Mouse (Mus musculus) neural tube, embryonic 13.5 days (tissue): ENCODE measurements around the gene A3galt2. TPM values are rescaled to one million over a fixed set of nuclear protein-coding genes. Genes with fewer than 3 reads are reported as not detected.

Experiments
- ATAC-seq: fragments of 200-750 bp; cut with Nextera tagmentation; 2 replicates; pipeline ENCODE4 v1.8.0; 2017; ENCODE audit warnings: low read depth, mild to moderate bottlenecking, moderate TSS enrichment, moderate library complexity
- H3K27ac ChIP-seq: fragments of 300-500 bp; sonication (generic); replicated peaks from 2 replicates; pipeline ENCODE4 v1.5.1; 2015; ENCODE audit warnings: moderate library complexity, mild to moderate bottlenecking, inconsistent platforms
- H3K27me3 ChIP-seq: fragments of 300-500 bp; sonication (generic); 2 replicates; pipeline ENCODE4 v1.6.1; 2015; ENCODE audit warnings: mild to moderate bottlenecking, inconsistent platforms
- H3K36me3 ChIP-seq: fragments of 300-500 bp; sonication (generic); 2 replicates; pipeline ENCODE4 v1.6.1; 2015; ENCODE audit warnings: mild to moderate bottlenecking, inconsistent platforms
- H3K4me1 ChIP-seq: fragments of 300-500 bp; sonication (generic); replicated peaks from 2 replicates; pipeline ENCODE4 v1.6.1; 2015; ENCODE audit warnings: inconsistent platforms
- H3K4me2 ChIP-seq: fragments of 300-500 bp; sonication (generic); 2 replicates; pipeline ENCODE4 v1.6.1; 2015; ENCODE audit warnings: inconsistent platforms, mild to moderate bottlenecking, moderate library complexity
- H3K4me3 ChIP-seq: fragments of 300-500 bp; sonication (generic); 2 replicates; pipeline ENCODE4 v1.5.1; 2015; ENCODE audit warnings: mild to moderate bottlenecking, inconsistent platforms
- H3K9ac ChIP-seq: fragments of 300-500 bp; sonication (generic); 2 replicates; pipeline ENCODE4 v1.6.1; 2015; ENCODE audit warnings: moderate library complexity, mild to moderate bottlenecking, inconsistent platforms
- H3K9me3 ChIP-seq: fragments of 300-500 bp; sonication (generic); 2 replicates; pipeline ENCODE4 v1.6.1; 2016; ENCODE audit warnings: inconsistent platforms
- WGBS: fragments of 180-500 bp; shearing (Covaris S2); methylation state at CpG from one replicate; pipeline ENCODE4 v1.1.7; 2015; 5-methylcytosine and 5-hydroxymethylcytosine counted together
- polyA plus RNA-seq: library from polyadenylated mRNA; unstranded; fragments of >200 nt; fragmentation: Nextera tagmentation; extraction: Ambion mirVana; gene quantifications from 2 replicates; pipeline ENCODE4 v1.2.1, GENCODE M21; 2015

The A3galt2 gene
- polyA plus RNA-seq, 1 experiment from 2014 or later = 0.46 TPM

DNA sequence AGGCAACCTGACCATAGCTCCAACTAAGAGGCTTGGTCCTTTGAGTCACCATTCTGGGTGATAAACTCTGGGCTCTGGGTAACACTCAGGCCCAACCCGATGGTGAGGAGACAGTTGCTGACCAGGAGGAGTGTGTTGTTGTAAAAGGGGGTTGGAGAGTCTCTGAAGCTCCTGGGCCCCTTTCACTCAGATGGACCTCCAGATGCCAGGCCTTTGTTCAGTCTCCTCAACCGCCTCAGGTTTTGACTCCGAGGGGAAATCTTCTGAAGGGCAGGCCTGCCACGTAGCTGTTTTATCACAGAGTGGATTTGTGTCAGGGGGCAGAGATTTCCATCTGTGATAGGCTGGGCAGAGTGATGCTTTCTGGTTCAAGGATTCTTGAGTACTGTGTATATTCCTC, 38.9 kb upstream of the A3galt2 start:
- 3% methylated on average over 4 of the region's 4 CpGs for WGBS
- Histone ChIP-seq H3K27ac (peak overlapping the region; percentile 99), H3K36me3 (peaks cover 17% of the 10 kb centered on the region; the same call in 1 of the 2 replicates), H3K9me3 (no peaks in the 10 kb centered on the region), H3K27me3 (no peaks in the 10 kb centered on the region), H3K9ac (peak overlapping the region; percentile 46), H3K4me2 (peak overlapping the region; percentile 41), H3K4me1 (peaks cover 90% of the 10 kb centered on the region), H3K4me3 (no peak overlapping the region)
- ATAC-seq = no peak

DNA sequence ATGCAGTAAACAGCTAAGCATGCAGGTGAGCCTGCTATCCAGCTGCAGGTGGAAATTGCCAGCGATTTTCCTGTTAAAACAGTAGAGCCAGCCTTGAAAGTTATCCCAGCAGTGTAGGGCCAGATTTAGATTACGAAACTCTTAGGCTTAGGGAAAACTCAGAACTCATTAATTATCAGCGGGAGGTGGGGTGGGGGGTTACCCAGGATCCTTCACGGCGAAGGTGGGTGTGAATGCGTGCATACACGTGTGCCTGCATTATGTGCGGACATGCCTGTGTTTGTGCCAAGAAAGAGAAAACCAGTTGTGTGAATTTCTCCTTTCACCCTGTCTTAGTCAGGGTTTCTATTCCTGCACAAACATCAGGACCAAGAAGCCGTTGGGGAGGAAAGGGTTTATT, 38.4 kb upstream of the A3galt2 start:
- H3K4me2 ChIP-seq = peak overlapping the region; percentile 41; the same call in 1 of the 2 replicates
- H3K9me3 ChIP-seq = no peaks in the 10 kb centered on the region
- H3K36me3 ChIP-seq = peaks cover 17% of the 10 kb centered on the region; the same call in 1 of the 2 replicates
- peak overlapping the region; percentile 99 for H3K27ac ChIP-seq
- peak overlapping the region; percentile 46; the same call in 1 of the 2 replicates for H3K9ac ChIP-seq
- no peak for ATAC-seq
- no peak overlapping the region for H3K4me3 ChIP-seq
- H3K4me1 ChIP-seq = peaks cover 90% of the 10 kb centered on the region
- no peaks in the 10 kb centered on the region for H3K27me3 ChIP-seq
- 32% methylated on average over 9 of the region's 9 CpGs for WGBS

DNA sequence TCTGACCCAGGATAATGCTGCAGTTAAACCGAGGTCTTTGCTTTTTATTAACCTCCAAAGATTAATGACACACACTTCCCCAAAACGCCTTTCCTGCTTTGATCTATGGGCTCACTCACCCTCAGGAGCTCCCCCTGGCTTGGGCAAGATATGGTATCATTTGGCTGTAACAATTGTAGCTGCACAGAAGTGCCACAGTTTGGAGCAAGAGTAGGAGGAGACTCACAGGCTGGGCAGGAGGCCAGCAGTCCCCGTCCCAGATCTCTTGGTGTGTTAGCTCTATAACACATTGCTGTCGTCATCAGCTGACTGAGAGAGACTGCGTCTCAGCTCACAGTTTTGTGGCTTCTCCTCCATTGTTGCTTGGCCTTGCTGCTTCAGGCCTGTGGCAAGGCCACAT, 35.1 kb upstream of the A3galt2 start:
- peak overlapping the region; percentile 86 for H3K27ac ChIP-seq
- H3K4me2 ChIP-seq = no peak overlapping the region
- WGBS = 3% methylated on average over 5 of the region's 5 CpGs
- ATAC-seq = peak; percentile 25; the same call in 1 of the 2 replicates
- peaks cover 27% of the 10 kb centered on the region; the same call in 1 of the 2 replicates for H3K36me3 ChIP-seq
- H3K4me3 ChIP-seq = no peak overlapping the region
- peaks cover 77% of the 10 kb centered on the region for H3K4me1 ChIP-seq
- no peaks in the 10 kb centered on the region for H3K9me3 ChIP-seq
- H3K9ac ChIP-seq = peak overlapping the region; percentile 34; the same call in 1 of the 2 replicates
- peaks cover 5% of the 10 kb centered on the region; the same call in 1 of the 2 replicates for H3K27me3 ChIP-seq

GRCm38 (mm10) chr4:128721061-128721648, 34.0 kb upstream of the A3galt2 start:
- Histone ChIP-seq H3K4me2 (no peak overlapping the region), H3K4me1 (peaks cover 77% of the 10 kb centered on the region), H3K36me3 (peaks cover 27% of the 10 kb centered on the region; the same call in 1 of the 2 replicates), H3K9ac (no peak overlapping the region), H3K4me3 (no peak overlapping the region), H3K9me3 (no peaks in the 10 kb centered on the region), H3K27ac (peak overlapping the region; percentile 86; the same call in 1 of the 2 replicates), H3K27me3 (peaks cover 5% of the 10 kb centered on the region; the same call in 1 of the 2 replicates)
- no peak for ATAC-seq
- WGBS = 64% methylated on average over 9 of the region's 9 CpGs

DNA sequence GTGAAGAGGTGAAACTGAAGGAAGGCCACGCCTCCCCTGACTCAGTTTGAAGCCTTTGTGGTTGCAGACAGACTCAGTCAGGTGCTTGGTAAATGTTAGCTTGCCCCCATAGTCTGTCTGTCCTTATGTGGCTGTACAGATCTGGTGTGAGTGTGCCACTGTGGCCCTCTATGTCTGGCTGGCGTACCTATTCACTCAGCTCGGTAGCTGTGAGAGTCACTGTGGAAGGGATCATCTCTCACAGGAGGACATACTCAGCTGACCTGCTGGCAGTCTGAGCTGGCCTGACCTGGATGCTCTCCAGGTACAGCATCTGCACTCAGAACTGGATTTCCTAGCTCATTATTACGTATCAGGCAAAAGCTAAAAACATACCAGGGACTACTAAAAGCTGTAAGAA, 33.4 kb upstream of the A3galt2 start:
- no peak overlapping the region for H3K4me3 ChIP-seq
- 0 out of 2 replicates have a peak overlapping the region, but pooled peaks have one; percentile 1 for H3K27ac ChIP-seq
- H3K9ac ChIP-seq = no peak overlapping the region
- no peak for ATAC-seq
- 84% methylated on average over 4 of the region's 4 CpGs for WGBS
- peaks cover 77% of the 10 kb centered on the region for H3K4me1 ChIP-seq
- H3K36me3 ChIP-seq = peaks cover 27% of the 10 kb centered on the region; the same call in 1 of the 2 replicates
- H3K27me3 ChIP-seq = peaks cover 5% of the 10 kb centered on the region; the same call in 1 of the 2 replicates
- no peaks in the 10 kb centered on the region for H3K9me3 ChIP-seq
- H3K4me2 ChIP-seq = no peak overlapping the region

DNA sequence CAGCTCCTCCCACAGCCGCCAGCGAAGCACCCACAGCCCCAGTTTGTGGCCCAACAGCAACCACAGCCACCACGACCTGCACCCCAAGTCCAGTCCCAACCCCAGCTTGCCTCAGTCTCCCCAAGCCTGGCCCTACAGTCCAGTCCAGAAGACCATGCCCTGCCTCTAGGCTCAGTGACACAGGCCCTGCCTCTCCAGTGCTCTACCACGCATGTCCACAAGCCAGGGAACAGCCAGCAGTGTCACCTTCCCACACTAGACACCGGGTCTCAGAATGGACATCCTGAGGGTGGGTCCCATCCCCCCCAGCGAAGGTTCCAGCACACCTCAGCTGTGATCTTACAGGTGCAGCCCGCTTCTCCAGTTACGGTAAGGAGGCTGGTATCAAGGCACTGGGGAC, 32.2 kb upstream of the A3galt2 start:
- peaks cover 72% of the 10 kb centered on the region for H3K4me1 ChIP-seq
- H3K27ac ChIP-seq = no peak overlapping the region
- no peak overlapping the region for H3K4me2 ChIP-seq
- peaks cover 21% of the 10 kb centered on the region; the same call in 1 of the 2 replicates for H3K36me3 ChIP-seq
- WGBS = 89% methylated on average over 8 of the region's 8 CpGs
- no peaks in the 10 kb centered on the region for H3K9me3 ChIP-seq
- H3K4me3 ChIP-seq = no peak overlapping the region
- peaks cover 5% of the 10 kb centered on the region; the same call in 1 of the 2 replicates for H3K27me3 ChIP-seq
- ATAC-seq = no peak
- no peak overlapping the region for H3K9ac ChIP-seq

- H3K4me3 ChIP-seq = no peak overlapping the region
- no peak overlapping the region for H3K9ac ChIP-seq
- H3K27me3 ChIP-seq = peaks cover 5% of the 10 kb centered on the region; the same call in 1 of the 2 replicates
- H3K4me2 ChIP-seq = no peak overlapping the region
- WGBS = 83% methylated on average over 13 of the region's 13 CpGs
- H3K9me3 ChIP-seq = no peaks in the 10 kb centered on the region
- ATAC-seq = no peak
- no peak overlapping the region for H3K27ac ChIP-seq
- H3K36me3 ChIP-seq = peaks cover 17% of the 10 kb centered on the region; the same call in 1 of the 2 replicates
- peaks cover 68% of the 10 kb centered on the region for H3K4me1 ChIP-seq
These were observed 31.7 kb upstream of the A3galt2 start for GRCm38 (mm10) chr4:128723431-128723830.

DNA sequence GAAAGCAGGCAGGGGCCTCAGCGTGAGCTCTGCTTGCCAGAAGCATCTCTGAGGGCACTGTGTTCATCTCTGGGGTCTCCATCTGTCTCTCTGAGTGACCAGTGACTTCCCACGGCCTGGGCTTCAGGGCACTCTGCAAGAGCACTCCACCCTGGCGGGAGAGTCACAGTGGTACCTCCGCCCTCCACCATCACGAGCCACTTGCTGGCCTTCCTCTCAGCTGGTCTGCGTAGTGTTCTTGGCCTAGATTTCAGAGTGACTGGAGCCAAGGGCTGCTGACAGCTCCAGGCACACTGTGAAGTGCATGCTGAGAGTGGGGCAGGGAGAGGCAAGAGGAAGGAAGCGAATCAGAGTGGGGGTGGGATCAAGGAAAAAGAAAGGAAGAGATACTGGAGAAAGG, 31.1 kb upstream of the A3galt2 start:
- ATAC-seq = no peak
- Histone ChIP-seq H3K27ac (no peak overlapping the region), H3K4me1 (peaks cover 70% of the 10 kb centered on the region), H3K9ac (no peak overlapping the region), H3K9me3 (no peaks in the 10 kb centered on the region), H3K4me3 (no peak overlapping the region), H3K36me3 (peaks cover 17% of the 10 kb centered on the region; the same call in 1 of the 2 replicates), H3K4me2 (no peak overlapping the region), H3K27me3 (peaks cover 5% of the 10 kb centered on the region; the same call in 1 of the 2 replicates)
- WGBS = 73% methylated on average over 7 of the region's 7 CpGs

DNA sequence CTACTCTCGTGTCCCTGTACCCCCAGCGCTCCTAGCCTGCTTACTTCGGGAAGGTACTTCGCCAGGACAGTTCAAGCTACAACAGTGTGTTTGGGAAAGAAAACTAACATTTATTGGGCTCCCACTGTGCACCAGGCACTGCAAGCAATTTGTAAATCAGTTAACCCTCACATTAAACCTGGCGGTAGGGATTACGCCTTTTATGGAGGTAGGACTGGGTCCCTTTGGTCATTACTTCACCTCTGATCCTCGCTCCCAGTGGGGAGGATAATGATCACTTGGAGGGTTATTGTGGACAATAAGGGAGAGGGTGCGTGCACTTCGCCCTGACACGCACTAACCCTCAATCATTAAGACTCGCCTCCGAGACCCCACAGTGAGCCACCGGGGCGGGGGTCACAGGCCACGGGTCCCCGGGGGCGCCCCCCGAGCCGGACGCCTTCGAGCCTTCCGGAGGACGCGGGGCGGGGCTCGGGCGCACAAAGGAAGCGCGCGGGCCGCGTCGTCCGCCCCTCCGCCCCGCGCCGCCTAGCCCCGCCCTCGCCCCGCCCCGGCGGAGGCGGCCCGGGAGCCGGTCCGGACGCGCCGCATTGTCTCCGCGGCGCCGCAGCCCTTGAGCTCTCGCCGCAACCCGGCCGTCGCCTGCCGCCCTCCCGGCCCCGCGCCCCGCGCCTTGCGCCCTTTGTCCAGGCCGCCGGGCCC, 28.0 kb upstream of the A3galt2 start:
- Histone ChIP-seq H3K36me3 (peaks cover 29% of the 10 kb centered on the region), H3K9me3 (no peaks in the 10 kb centered on the region), H3K4me1 (peaks cover 69% of the 10 kb centered on the region), H3K4me3 (peak overlapping the region; percentile 98), H3K4me2 (peak overlapping the region; percentile 99), H3K27me3 (peaks cover 5% of the 10 kb centered on the region; the same call in 1 of the 2 replicates), H3K27ac (peak overlapping the region; percentile 98), H3K9ac (peak overlapping the region; percentile 100)
- 1% methylated on average over 61 of the region's 68 CpGs for WGBS
- peak; percentile 89 for ATAC-seq

- under 1% methylated on average over 65 of the region's 65 CpGs for WGBS
- Histone ChIP-seq H3K4me1 (peaks cover 75% of the 10 kb centered on the region), H3K4me2 (peak overlapping the region; percentile 99), H3K4me3 (peak overlapping the region; percentile 98), H3K9me3 (no peaks in the 10 kb centered on the region), H3K9ac (peak overlapping the region; percentile 100), H3K27me3 (peaks cover 3% of the 10 kb centered on the region; the same call in 1 of the 2 replicates), H3K27ac (peak overlapping the region; percentile 98), H3K36me3 (peaks cover 25% of the 10 kb centered on the region)
- ATAC-seq = peak; percentile 68
These were observed 27.3 kb upstream of the A3galt2 start for GRCm38 (mm10) chr4:128727721-128728430.

- Histone ChIP-seq H3K9ac (peak overlapping the region; percentile 100), H3K4me3 (peak overlapping the region; percentile 98), H3K4me2 (peak overlapping the region; percentile 99), H3K4me1 (peaks cover 81% of the 10 kb centered on the region), H3K27me3 (no peaks in the 10 kb centered on the region), H3K9me3 (no peaks in the 10 kb centered on the region), H3K36me3 (peaks cover 20% of the 10 kb centered on the region), H3K27ac (peak overlapping the region; percentile 98)
- WGBS = 0% methylated on average over 5 of the region's 5 CpGs
- no peak for ATAC-seq
These were observed 26.7 kb upstream of the A3galt2 start for GRCm38 (mm10) chr4:128728431-128728851.
